Mouse (Mus musculus): ENCODE results near the gene Sptb. TPM values are rescaled to one million over a fixed set of nuclear protein-coding genes. Genes with fewer than 3 reads are reported as not detected.

The Sptb gene
- polyA plus RNA-seq, 1 experiment from 2014 or later, result 53.4 TPM

- no peak for DNase-seq (ENCODE audit: low spot score)
- no peaks in the 10 kb centered on the region for H3K27me3 ChIP-seq (replicated peaks; ENCODE audit: control insufficient read depth, insufficient read depth, low read length)
- H3K4me3 ChIP-seq (ENCODE audit: low read depth, low read length), result no peak overlapping the region
- H3K27ac ChIP-seq (ENCODE audit: low read depth, low read length), result no peak overlapping the region
- no peak overlapping the region for H3K9ac ChIP-seq (ENCODE audit: low read depth, low read length)
- H3K4me1 ChIP-seq (replicated peaks; ENCODE audit: control insufficient read depth, insufficient read depth, low read length), result peaks cover 21% of the 10 kb centered on the region
- no peaks in the 10 kb centered on the region for H3K36me3 ChIP-seq (ENCODE audit: control insufficient read depth, insufficient read depth, low read length)
- no peak overlapping the region for H3K4me2 ChIP-seq
- no peaks in the 10 kb centered on the region for H3K9me3 ChIP-seq (ENCODE audit: control insufficient read depth, low read length)
- 81% methylated on average over 3 of the region's 3 CpGs for WGBS
- no peak for ATAC-seq (replicated peaks; ENCODE audit: low FRiP score)
These were observed 155.4 kb downstream of the Sptb start for GRCm38 (mm10) chr12:76554871-76555386.

- no peaks in the 10 kb centered on the region for H3K27me3 ChIP-seq (replicated peaks; ENCODE audit: control insufficient read depth, insufficient read depth, low read length)
- WGBS, result 68% methylated on average over 3 of the region's 3 CpGs
- H3K4me2 ChIP-seq, result no peak overlapping the region
- no peak overlapping the region for H3K4me3 ChIP-seq (ENCODE audit: low read depth, low read length)
- peaks cover 21% of the 10 kb centered on the region for H3K4me1 ChIP-seq (replicated peaks; ENCODE audit: control insufficient read depth, insufficient read depth, low read length)
- no peak overlapping the region for H3K27ac ChIP-seq (ENCODE audit: low read depth, low read length)
- no peaks in the 10 kb centered on the region for H3K36me3 ChIP-seq (ENCODE audit: control insufficient read depth, insufficient read depth, low read length)
- H3K9me3 ChIP-seq (ENCODE audit: control insufficient read depth, low read length), result no peaks in the 10 kb centered on the region
- DNase-seq (ENCODE audit: low spot score) (no peak), ATAC-seq (replicated peaks; ENCODE audit: low FRiP score) (no peak)
- H3K9ac ChIP-seq (ENCODE audit: low read depth, low read length), result no peak overlapping the region
These were observed 156.0 kb downstream of the Sptb start for GRCm38 (mm10) chr12:76554392-76554791.

- ATAC-seq (replicated peaks; ENCODE audit: low FRiP score), result no peak
- Histone ChIP-seq H3K36me3 (ENCODE audit: control insufficient read depth, insufficient read depth, low read length) (no peaks in the 10 kb centered on the region), H3K27ac (ENCODE audit: low read depth, low read length) (no peak overlapping the region), H3K9ac (ENCODE audit: low read depth, low read length) (no peak overlapping the region), H3K27me3 (replicated peaks; ENCODE audit: control insufficient read depth, insufficient read depth, low read length) (no peaks in the 10 kb centered on the region), H3K4me3 (ENCODE audit: low read depth, low read length) (no peak overlapping the region), H3K4me2 (no peak overlapping the region), H3K9me3 (ENCODE audit: control insufficient read depth, low read length) (no peaks in the 10 kb centered on the region), H3K4me1 (replicated peaks; ENCODE audit: control insufficient read depth, insufficient read depth, low read length) (peaks cover 21% of the 10 kb centered on the region)
- DNase-seq (ENCODE audit: low spot score), result no peak
- WGBS, result 83% methylated on average over 7 of the region's 7 CpGs
These were observed 156.4 kb downstream of the Sptb start for GRCm38 (mm10) chr12:76553917-76554316.

GRCm38 (mm10) chr12:76552958-76553357 is 157.4 kb downstream of the Sptb start:
- Histone ChIP-seq H3K36me3 (ENCODE audit: control insufficient read depth, insufficient read depth, low read length) (no peaks in the 10 kb centered on the region), H3K27ac (ENCODE audit: low read depth, low read length) (no peak overlapping the region), H3K4me1 (replicated peaks; ENCODE audit: control insufficient read depth, insufficient read depth, low read length) (peaks cover 21% of the 10 kb centered on the region), H3K9me3 (ENCODE audit: control insufficient read depth, low read length) (no peaks in the 10 kb centered on the region), H3K9ac (ENCODE audit: low read depth, low read length) (no peak overlapping the region), H3K27me3 (replicated peaks; ENCODE audit: control insufficient read depth, insufficient read depth, low read length) (no peaks in the 10 kb centered on the region), H3K4me3 (ENCODE audit: low read depth, low read length) (no peak overlapping the region), H3K4me2 (no peak overlapping the region)
- no peak for ATAC-seq (replicated peaks; ENCODE audit: low FRiP score)
- DNase-seq (ENCODE audit: low spot score), result no peak
- WGBS, result 62% methylated on average over 4 of the region's 4 CpGs

- ATAC-seq (replicated peaks; ENCODE audit: low FRiP score) (no peak), DNase-seq (ENCODE audit: low spot score) (no peak)
- Histone ChIP-seq H3K27me3 (replicated peaks; ENCODE audit: control insufficient read depth, insufficient read depth, low read length) (peaks cover 5% of the 10 kb centered on the region), H3K9ac (ENCODE audit: low read depth, low read length) (no peak overlapping the region), H3K36me3 (ENCODE audit: control insufficient read depth, insufficient read depth, low read length) (no peaks in the 10 kb centered on the region), H3K27ac (ENCODE audit: low read depth, low read length) (no peak overlapping the region; the same call in 1 of the 2 replicates), H3K4me1 (replicated peaks; ENCODE audit: control insufficient read depth, insufficient read depth, low read length) (peaks cover 22% of the 10 kb centered on the region), H3K4me2 (no peak overlapping the region), H3K9me3 (ENCODE audit: control insufficient read depth, low read length) (no peaks in the 10 kb centered on the region), H3K4me3 (ENCODE audit: low read depth, low read length) (no peak overlapping the region)
- WGBS, result 57% methylated on average over 8 of the region's 8 CpGs
These were observed 158.0 kb downstream of the Sptb start for GRCm38 (mm10) chr12:76552321-76552720.

- Histone ChIP-seq H3K27ac (ENCODE audit: low read depth, low read length) (no peak overlapping the region), H3K9me3 (ENCODE audit: control insufficient read depth, low read length) (no peaks in the 10 kb centered on the region), H3K4me2 (no peak overlapping the region), H3K9ac (ENCODE audit: low read depth, low read length) (no peak overlapping the region), H3K36me3 (ENCODE audit: control insufficient read depth, insufficient read depth, low read length) (no peaks in the 10 kb centered on the region), H3K27me3 (replicated peaks; ENCODE audit: control insufficient read depth, insufficient read depth, low read length) (peaks cover 13% of the 10 kb centered on the region), H3K4me1 (replicated peaks; ENCODE audit: control insufficient read depth, insufficient read depth, low read length) (peaks cover 28% of the 10 kb centered on the region), H3K4me3 (ENCODE audit: low read depth, low read length) (no peak overlapping the region)
- 82% methylated on average over 3 of the region's 3 CpGs for WGBS
- DNase-seq (ENCODE audit: low spot score) (no peak), ATAC-seq (replicated peaks; ENCODE audit: low FRiP score) (no peak)
These were observed 161.1 kb downstream of the Sptb start for GRCm38 (mm10) chr12:76549203-76549602.

DNA sequence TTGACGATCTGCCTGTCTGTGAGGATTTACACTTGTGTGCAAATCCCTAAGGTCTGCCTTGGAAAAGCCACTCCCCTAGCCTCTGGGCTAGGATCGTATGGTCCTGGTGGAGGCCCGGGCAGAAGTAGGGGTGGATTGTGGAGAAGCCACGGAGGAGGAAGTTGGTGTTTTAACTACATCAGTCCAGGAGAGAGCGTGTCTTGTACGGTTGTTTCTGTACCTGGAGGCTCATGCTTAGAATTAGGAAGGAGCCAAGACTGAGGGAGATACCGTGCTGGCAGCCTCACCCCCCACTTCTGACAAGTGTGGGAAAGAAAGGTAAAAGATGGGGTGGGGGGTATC is 162.3 kb downstream of the Sptb start:
- Histone ChIP-seq H3K36me3 (ENCODE audit: control insufficient read depth, insufficient read depth, low read length) (no peaks in the 10 kb centered on the region), H3K27ac (ENCODE audit: low read depth, low read length) (no peak overlapping the region), H3K9me3 (ENCODE audit: control insufficient read depth, low read length) (no peaks in the 10 kb centered on the region), H3K9ac (ENCODE audit: low read depth, low read length) (no peak overlapping the region), H3K27me3 (replicated peaks; ENCODE audit: control insufficient read depth, insufficient read depth, low read length) (peaks cover 13% of the 10 kb centered on the region), H3K4me3 (ENCODE audit: low read depth, low read length) (no peak overlapping the region), H3K4me1 (replicated peaks; ENCODE audit: control insufficient read depth, insufficient read depth, low read length) (peaks cover 28% of the 10 kb centered on the region), H3K4me2 (no peak overlapping the region)
- ATAC-seq (replicated peaks; ENCODE audit: low FRiP score) (no peak), DNase-seq (ENCODE audit: low spot score) (no peak)
- 23% methylated on average over 7 of the region's 7 CpGs for WGBS

DNA sequence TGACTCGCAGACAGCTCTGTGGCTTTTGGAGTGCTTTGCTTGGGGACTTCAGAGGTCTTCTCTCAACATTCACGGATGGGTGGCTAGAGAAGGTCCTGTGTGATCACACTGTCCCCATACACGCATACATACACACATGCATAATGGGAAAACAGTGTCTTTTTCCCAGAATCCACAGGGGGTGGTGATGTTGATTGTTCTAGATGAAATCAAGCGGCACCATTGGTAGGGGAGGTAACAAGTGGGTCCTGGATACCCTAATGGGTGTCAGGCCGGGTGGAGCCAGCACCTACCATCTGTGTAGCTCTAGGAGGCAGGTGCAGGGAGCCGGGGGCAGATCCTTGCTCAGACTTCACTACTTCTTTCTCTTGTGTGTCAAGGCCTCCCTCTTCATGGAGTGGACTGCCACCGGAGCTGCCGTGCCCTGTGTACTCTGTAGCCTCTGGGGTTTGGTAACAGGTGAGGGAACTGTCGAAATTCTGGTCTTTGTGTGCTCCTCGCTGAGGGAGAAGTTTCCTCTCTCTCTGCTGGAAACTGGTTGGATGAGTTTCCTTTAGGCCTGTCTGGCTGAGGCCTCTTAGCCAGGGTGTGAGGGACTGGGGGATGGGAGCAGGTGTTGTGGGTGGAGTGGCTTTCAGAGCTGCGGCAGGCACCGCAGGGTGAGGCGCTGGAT is 162.8 kb downstream of the Sptb start:
- H3K4me3 ChIP-seq (ENCODE audit: low read depth, low read length), result no peak overlapping the region
- H3K4me1 ChIP-seq (replicated peaks; ENCODE audit: control insufficient read depth, insufficient read depth, low read length), result peaks cover 28% of the 10 kb centered on the region
- no peaks in the 10 kb centered on the region for H3K36me3 ChIP-seq (ENCODE audit: control insufficient read depth, insufficient read depth, low read length)
- H3K4me2 ChIP-seq, result 0 out of 2 replicates have a peak overlapping the region, but pooled peaks have one; percentile 4
- peak overlapping the region; percentile 19; the same call in 1 of the 2 replicates for H3K27ac ChIP-seq (ENCODE audit: low read depth, low read length)
- DNase-seq (ENCODE audit: low spot score) (no peak), ATAC-seq (replicated peaks; ENCODE audit: low FRiP score) (no peak)
- H3K9me3 ChIP-seq (ENCODE audit: control insufficient read depth, low read length), result no peaks in the 10 kb centered on the region
- no peak overlapping the region for H3K9ac ChIP-seq (ENCODE audit: low read depth, low read length)
- H3K27me3 ChIP-seq (replicated peaks; ENCODE audit: control insufficient read depth, insufficient read depth, low read length), result peaks cover 13% of the 10 kb centered on the region
- WGBS, result 44% methylated on average over 13 of the region's 13 CpGs
